Mouse (Mus musculus) lung, adult 18-20 months (tissue): Measurements from ENCODE around the gene Pde6c.

ENCODE experiments used
- DNase-seq, 2 experiments: peaks; one replicate each; pipeline ENCODE4 v3.0.0; 2022; ENCODE audit warnings: mixed read lengths in 2 of 2

The Pde6c gene

GRCm38 (mm10) chr19:38143540-38144271 is 11.1 kb downstream of the Pde6c start:
- no peak for DNase-seq

- DNase-seq = no peak
Measured at GRCm38 (mm10) chr19:38156243-38156642, 23.7 kb downstream of the Pde6c start.

- no peak for DNase-seq
Measured at GRCm38 (mm10) chr19:38161648-38162354, 29.2 kb downstream of the Pde6c start.

GRCm38 (mm10) chr19:38164633-38165032 is 32.1 kb downstream of the Pde6c start:
- no peak for DNase-seq

- no peak for DNase-seq
Measured at GRCm38 (mm10) chr19:38179675-38180074, 47.1 kb downstream of the Pde6c start.

- DNase-seq = no peak
Measured at GRCm38 (mm10) chr19:38186631-38187344, 54.2 kb downstream of the Pde6c start.

- no peak for DNase-seq
Measured at GRCm38 (mm10) chr19:38187345-38187680, 54.7 kb downstream of the Pde6c start.

GRCm38 (mm10) chr19:38190606-38191005 is 58.0 kb downstream of the Pde6c start:
- no peak for DNase-seq

- no peak for DNase-seq
Measured at GRCm38 (mm10) chr19:38191446-38191845, 58.9 kb downstream of the Pde6c start.

- DNase-seq = no peak
Measured at GRCm38 (mm10) chr19:38195245-38195644, 62.7 kb downstream of the Pde6c start.

- DNase-seq = no peak
Measured at GRCm38 (mm10) chr19:38198731-38199130, 66.2 kb downstream of the Pde6c start.

- DNase-seq = no peak
Measured at GRCm38 (mm10) chr19:38206669-38207068, 74.1 kb downstream of the Pde6c start.

GRCm38 (mm10) chr19:38217696-38218095 is 85.1 kb downstream of the Pde6c start:
- no peak for DNase-seq

GRCm38 (mm10) chr19:38223356-38223904 is 90.8 kb downstream of the Pde6c start:
- DNase-seq = no peak

GRCm38 (mm10) chr19:38223905-38224684 is 91.5 kb downstream of the Pde6c start, which contains the start of gene Fra10ac1:
TSS of gene Fra10ac1 (minus strand) at chr19:38224156.
- peak; percentile 86 to 88 for DNase-seq

- no peak for DNase-seq
Measured at GRCm38 (mm10) chr19:38224685-38225060, 92.1 kb downstream of the Pde6c start.

- no peak for DNase-seq
Measured at GRCm38 (mm10) chr19:38228699-38229098, 96.1 kb downstream of the Pde6c start.

GRCm38 (mm10) chr19:38232087-38232486 is 99.5 kb downstream of the Pde6c start:
- no peak for DNase-seq

- DNase-seq = no peak
Measured at GRCm38 (mm10) chr19:38232516-38232915, 99.9 kb downstream of the Pde6c start.
